Mouse (Mus musculus): Measurements from ENCODE around the gene Gm29423. TPM values are rescaled to one million over a fixed set of nuclear protein-coding genes. Genes with fewer than 3 reads are reported as not detected.
"Not testable (repeated sequence)": the region's sequence is repeated elsewhere in the genome, so short reads cannot be mapped to it uniquely, and the experiment has no call there.

Gm29423 gene
- total RNA-seq (2021): not detected
- long read RNA-seq: 0 reads

- DNase-seq (ENCODE audit: low spot score in 2 of 2): not testable (repeated sequence)
Measured at GRCm38 (mm10) chrY:70303187-70303586, at the start of gene Gm29423, which contains the start of gene Gm29644. TSS of gene Gm29423 (minus strand) at chrY:70303287. TSS of gene Gm29644 (minus strand) at chrY:70303343.

- DNase-seq (ENCODE audit: low spot score in 2 of 2): not testable (repeated sequence)
Measured at GRCm38 (mm10) chrY:70273542-70273941, 29.5 kb downstream of the Gm29423 start, which contains the start of gene Gm21118. TSS of gene Gm21118 (minus strand) at chrY:70273642.

Other genes with a start within 250 kb of the Gm29423 start
- not detected for gene Gm21118, start 29.6 kb downstream of the Gm29423 start, total RNA-seq (2021)
- gene Gm29644, start 56 bp upstream of the Gm29423 start, total RNA-seq (2021): not detected
- gene Gm20888, start 138.6 kb upstream of the Gm29423 start, total RNA-seq (2021): not detected

All from layer of hippocampus, postnatal 10 days (tissue).